ENCODE assay signal across 46 mouse cellular contexts in genomic region chr8:109964106-109964505, GRCm38 (mm10). TPM values are rescaled to one million over a fixed set of nuclear protein-coding genes. Genes with fewer than 3 reads are reported as not detected.
"Had no signal": no experiment of that assay in that cellular context is flagged by ENCODE, and none has a peak within 500 bp of the region (broad histone marks: within the 10 kb centered on the region; RNA-seq: fewer than 3 reads in every experiment).

No protein-coding gene starts in this region.

- H3K9ac ChIP-seq: heart, embryonic 12.5 days; heart, embryonic 13.5 days; heart, embryonic 15.5 days; hindbrain, embryonic 12.5 days; hindbrain, embryonic 13.5 days; hindbrain, embryonic 14.5 days; hindbrain, embryonic 15.5 days; intestine, embryonic 15.5 days; kidney, embryonic 15.5 days had no signal

- DNase-seq: heart, postnatal 10 days; heart, postnatal 14 days; heart, postnatal 36 days; heart, postnatal 4 days; kidney, adult 11 months; kidney, adult 18-20 months; kidney, adult 2 months; kidney, adult 8-10 months; kidney, adult 9 months; kidney, postnatal 10 days; kidney, postnatal 14 days; kidney, postnatal 25 days; kidney, postnatal 36 days; kidney, postnatal 4 days; layer of hippocampus, adult 9-11 months; layer of hippocampus, postnatal 36 days had no signal

- H3K4me2 ChIP-seq: heart, embryonic 11.5 days; heart, embryonic 12.5 days; heart, embryonic 13.5 days; heart, embryonic 15.5 days; hindbrain, embryonic 12.5 days; hindbrain, embryonic 13.5 days; hindbrain, embryonic 14.5 days; hindbrain, embryonic 15.5 days; intestine, embryonic 15.5 days; kidney, embryonic 15.5 days had no signal

- H3K36me3 ChIP-seq: heart, embryonic 10.5 days; heart, embryonic 12.5 days; heart, embryonic 13.5 days; heart, embryonic 15.5 days; hindbrain, embryonic 10.5 days; hindbrain, embryonic 12.5 days; hindbrain, embryonic 13.5 days; hindbrain, embryonic 15.5 days; intestine, embryonic 15.5 days; kidney, embryonic 15.5 days had no signal

- H3K4me3 ChIP-seq: heart, embryonic 10.5 days; heart, embryonic 12.5 days; heart, embryonic 13.5 days; heart, embryonic 15.5 days; hindbrain, embryonic 10.5 days; hindbrain, embryonic 12.5 days; hindbrain, embryonic 13.5 days; hindbrain, embryonic 15.5 days; intestine, embryonic 15.5 days; kidney, embryonic 15.5 days; layer of hippocampus, adult 2 months had no signal

- H3K9me3 ChIP-seq: heart, embryonic 10.5 days; heart, embryonic 12.5 days; heart, embryonic 13.5 days; heart, embryonic 15.5 days; hindbrain, embryonic 10.5 days; hindbrain, embryonic 12.5 days; hindbrain, embryonic 13.5 days; hindbrain, embryonic 15.5 days; intestine, embryonic 15.5 days; kidney, embryonic 15.5 days had no signal

- H3K27ac ChIP-seq: heart, embryonic 10.5 days; heart, embryonic 13.5 days; heart, embryonic 15.5 days; hindbrain, embryonic 10.5 days; hindbrain, embryonic 12.5 days; hindbrain, embryonic 13.5 days; hindbrain, embryonic 14.5 days; hindbrain, embryonic 15.5 days; hindbrain, postnatal 0 days; intestine, embryonic 15.5 days; kidney, embryonic 15.5 days; kidney, postnatal 0 days; layer of hippocampus, adult 2 months had no signal

- ATAC-seq: hindbrain, embryonic 16.5 days; hindbrain, postnatal 0 days; inflammation-experienced regulatory T-cells, adult 6 months; intestine, embryonic 15.5 days; intestine, embryonic 16.5 days; intestine, postnatal 0 days had no signal

RNA-seq across cellular contexts. Expression of gene Marveld3, which starts 2.1 kb away (rescaled TPM):
- total RNA-seq: hematopoietic stem cell, adult 5-6 weeks; layer of hippocampus, postnatal 10 days; layer of hippocampus, postnatal 25 days; layer of hippocampus, postnatal 36 days had no signal
- polyA plus RNA-seq: heart, embryonic 11.5 days; inflammation-experienced regulatory T-cells, adult 6 months had no signal

RNA-seq across cellular contexts. Expression of gene Tat, which starts 26.1 kb away (rescaled TPM):
- total RNA-seq: hematopoietic stem cell, adult 5-6 weeks; hindbrain, postnatal 0 days; layer of hippocampus, adult 2 months; layer of hippocampus, adult 8-10 months; layer of hippocampus, postnatal 10 days; layer of hippocampus, postnatal 14 days; layer of hippocampus, postnatal 25 days; left cerebral cortex, adult 18-20 months had no signal
- polyA plus RNA-seq: heart, embryonic 10.5 days; heart, embryonic 11.5 days; heart, embryonic 14.5 days; hindbrain, embryonic 10.5 days; hindbrain, embryonic 11.5 days; hindbrain, embryonic 12.5 days; hindbrain, embryonic 13.5 days; hindbrain, embryonic 14.5 days; hindbrain, embryonic 15.5 days; hindbrain, embryonic 16.5 days; hindbrain, postnatal 0 days; inflammation-experienced regulatory T-cells, adult 6 months; intestine, embryonic 14.5 days; intestine, embryonic 15.5 days; intestine, embryonic 16.5 days; kidney, adult 2 months; kidney, embryonic 14.5 days; kidney, embryonic 15.5 days; kidney, embryonic 16.5 days; kidney, postnatal 0 days had no signal
